Mouse (Mus musculus) urinary bladder, postnatal 4 days (tissue): ENCODE data around the gene Ankrd44.

Experiments
- DNase-seq, 2 experiments: peaks; one replicate each; pipeline ENCODE4 v3.0.0; 2021 to 2022; ENCODE audit warnings: low spot score in 2 of 2

Gene Ankrd44

GRCm38 (mm10) chr1:54759841-54760240 lies 166.3 kb downstream of the Ankrd44 start:
- DNase-seq: no peak

- DNase-seq: no peak
Measured at GRCm38 (mm10) chr1:54757291-54757690, 168.9 kb downstream of the Ankrd44 start.

GRCm38 (mm10) chr1:54755690-54756365 lies 170.4 kb downstream of the Ankrd44 start:
- DNase-seq: no peak

- DNase-seq: no peak
Measured at GRCm38 (mm10) chr1:54749961-54750360, 176.2 kb downstream of the Ankrd44 start.

- no peak for DNase-seq
Measured at GRCm38 (mm10) chr1:54749516-54749915, 176.7 kb downstream of the Ankrd44 start.

GRCm38 (mm10) chr1:54747785-54748420 lies 178.3 kb downstream of the Ankrd44 start:
- DNase-seq: no peak

- no peak for DNase-seq
Measured at GRCm38 (mm10) chr1:54745666-54746065, 180.5 kb downstream of the Ankrd44 start.

- DNase-seq: no peak
Measured at GRCm38 (mm10) chr1:54744171-54744570, 182.0 kb downstream of the Ankrd44 start.

GRCm38 (mm10) chr1:54743072-54743471 lies 183.1 kb downstream of the Ankrd44 start:
- no peak for DNase-seq

- no peak for DNase-seq
Measured at GRCm38 (mm10) chr1:54740936-54741335, 185.3 kb downstream of the Ankrd44 start.

- DNase-seq: no peak
Measured at GRCm38 (mm10) chr1:54737472-54737871, 188.7 kb downstream of the Ankrd44 start.

- no peak for DNase-seq
Measured at GRCm38 (mm10) chr1:54734917-54735664, 191.1 kb downstream of the Ankrd44 start.

GRCm38 (mm10) chr1:54729316-54729715 lies 196.9 kb downstream of the Ankrd44 start:
- no peak for DNase-seq

- no peak for DNase-seq
Measured at GRCm38 (mm10) chr1:54726555-54726954, 199.6 kb downstream of the Ankrd44 start.

GRCm38 (mm10) chr1:54716921-54717320 lies 209.3 kb downstream of the Ankrd44 start:
- DNase-seq: no peak

GRCm38 (mm10) chr1:54715061-54715760 lies 211.0 kb downstream of the Ankrd44 start:
- DNase-seq: no peak

- no peak for DNase-seq
Measured at GRCm38 (mm10) chr1:54713231-54714173, 212.7 kb downstream of the Ankrd44 start.

GRCm38 (mm10) chr1:54711568-54711967 lies 214.6 kb downstream of the Ankrd44 start:
- DNase-seq: no peak

- no peak for DNase-seq
Measured at GRCm38 (mm10) chr1:54710550-54710949, 215.6 kb downstream of the Ankrd44 start.

- no peak for DNase-seq
Measured at GRCm38 (mm10) chr1:54707888-54708565, 218.2 kb downstream of the Ankrd44 start.
